Mouse (Mus musculus): ENCODE results near the gene Gm40193. TPM values are rescaled to one million over a fixed set of nuclear protein-coding genes. Genes with fewer than 3 reads are reported as not detected.
"Not testable (repeated sequence)": the region's sequence is repeated elsewhere in the genome, so short reads cannot be mapped to it uniquely, and the experiment has no call there.

Gm40193 gene
- polyA plus RNA-seq, 1 experiment: not detected

- no peaks in the 10 kb centered on the region; the same call in 1 of the 2 replicates for H3K4me1 ChIP-seq (ENCODE audit: control insufficient read depth, insufficient read depth, low read length)
- H3K27ac ChIP-seq (ENCODE audit: control insufficient read depth, insufficient read depth, low read depth, low read length, poor library complexity): no peak overlapping the region
- WGBS: 12% methylated on average over 2 of the region's 2 CpGs
- no peak for TF ChIP-seq CTCF (IDR thresholded peaks at IDR 0.05; ENCODE audit: control insufficient read depth, insufficient read depth, low read length)
- no peak for TF ChIP-seq POLR2A (IDR thresholded peaks at IDR 0.05; ENCODE audit: borderline replicate concordance, control insufficient read depth, low read depth, low read length)
- peak overlapping the region; percentile 91 for H3K4me3 ChIP-seq (replicated peaks; ENCODE audit: control insufficient read depth, low read depth, low read length)
Observed at GRCm38 (mm10) chr11:70561937-70562286, 29.2 kb upstream of the Gm40193 start.

- H3K4me1 ChIP-seq (ENCODE audit: control insufficient read depth, insufficient read depth, low read length): no peaks in the 10 kb centered on the region
- TF ChIP-seq POLR2A (IDR thresholded peaks at IDR 0.05; ENCODE audit: borderline replicate concordance, control insufficient read depth, low read depth, low read length) (no peak), CTCF (IDR thresholded peaks at IDR 0.05; ENCODE audit: control insufficient read depth, insufficient read depth, low read length) (no peak)
- no peak overlapping the region for H3K4me3 ChIP-seq (replicated peaks; ENCODE audit: control insufficient read depth, low read depth, low read length)
- 88% methylated on average over 9 of the region's 9 CpGs for WGBS
- H3K27ac ChIP-seq (ENCODE audit: control insufficient read depth, insufficient read depth, low read depth, low read length, poor library complexity): no peak overlapping the region
Observed at GRCm38 (mm10) chr11:70557545-70557944, 24.8 kb upstream of the Gm40193 start.

GRCm38 (mm10) chr11:70553940-70554339 lies 21.2 kb upstream of the Gm40193 start:
- no peak for TF ChIP-seq POLR2A (IDR thresholded peaks at IDR 0.05; ENCODE audit: borderline replicate concordance, control insufficient read depth, low read depth, low read length)
- no peak for TF ChIP-seq CTCF (IDR thresholded peaks at IDR 0.05; ENCODE audit: control insufficient read depth, insufficient read depth, low read length)
- no peak overlapping the region for H3K4me3 ChIP-seq (replicated peaks; ENCODE audit: control insufficient read depth, low read depth, low read length)
- no peaks in the 10 kb centered on the region for H3K4me1 ChIP-seq (ENCODE audit: control insufficient read depth, insufficient read depth, low read length)
- no peak overlapping the region for H3K27ac ChIP-seq (ENCODE audit: control insufficient read depth, insufficient read depth, low read depth, low read length, poor library complexity)
- 77% methylated on average over 7 of the region's 7 CpGs for WGBS

GRCm38 (mm10) chr11:70551526-70551925 lies 18.8 kb upstream of the Gm40193 start:
- H3K4me3 ChIP-seq (replicated peaks; ENCODE audit: control insufficient read depth, low read depth, low read length): no peak overlapping the region
- WGBS: 80% methylated on average over 8 of the region's 8 CpGs
- no peak for TF ChIP-seq POLR2A (IDR thresholded peaks at IDR 0.05; ENCODE audit: borderline replicate concordance, control insufficient read depth, low read depth, low read length)
- H3K4me1 ChIP-seq (ENCODE audit: control insufficient read depth, insufficient read depth, low read length): no peaks in the 10 kb centered on the region
- no peak overlapping the region for H3K27ac ChIP-seq (ENCODE audit: control insufficient read depth, insufficient read depth, low read depth, low read length, poor library complexity)

- Histone ChIP-seq H3K4me3 (replicated peaks; ENCODE audit: control insufficient read depth, low read depth, low read length) (no peak overlapping the region), H3K4me1 (ENCODE audit: control insufficient read depth, insufficient read depth, low read length) (no peaks in the 10 kb centered on the region), H3K27ac (ENCODE audit: control insufficient read depth, insufficient read depth, low read depth, low read length, poor library complexity) (no peak overlapping the region)
- TF ChIP-seq POLR2A (IDR thresholded peaks at IDR 0.05; ENCODE audit: borderline replicate concordance, control insufficient read depth, low read depth, low read length): no peak
- no peak for TF ChIP-seq CTCF (IDR thresholded peaks at IDR 0.05; ENCODE audit: control insufficient read depth, insufficient read depth, low read length)
- WGBS: 60% methylated on average over 7 of the region's 7 CpGs
Observed at GRCm38 (mm10) chr11:70544496-70544895, 11.8 kb upstream of the Gm40193 start.

GRCm38 (mm10) chr11:70541415-70541814 lies 8.7 kb upstream of the Gm40193 start:
- H3K27ac ChIP-seq (ENCODE audit: control insufficient read depth, insufficient read depth, low read depth, low read length, poor library complexity): no peak overlapping the region
- H3K4me1 ChIP-seq (ENCODE audit: control insufficient read depth, insufficient read depth, low read length): no peaks in the 10 kb centered on the region
- TF ChIP-seq CTCF (IDR thresholded peaks at IDR 0.05; ENCODE audit: control insufficient read depth, insufficient read depth, low read length) (no peak), POLR2A (IDR thresholded peaks at IDR 0.05; ENCODE audit: borderline replicate concordance, control insufficient read depth, low read depth, low read length) (no peak)
- no peak overlapping the region for H3K4me3 ChIP-seq (replicated peaks; ENCODE audit: control insufficient read depth, low read depth, low read length)
- WGBS: 78% methylated on average over 5 of the region's 5 CpGs

GRCm38 (mm10) chr11:70540928-70541327 lies 8.2 kb upstream of the Gm40193 start:
- H3K4me1 ChIP-seq (ENCODE audit: control insufficient read depth, insufficient read depth, low read length): no peaks in the 10 kb centered on the region
- TF ChIP-seq POLR2A (IDR thresholded peaks at IDR 0.05; ENCODE audit: borderline replicate concordance, control insufficient read depth, low read depth, low read length) (no peak), CTCF (IDR thresholded peaks at IDR 0.05; ENCODE audit: control insufficient read depth, insufficient read depth, low read length) (no peak)
- 83% methylated on average over 7 of the region's 7 CpGs for WGBS
- no peak overlapping the region for H3K4me3 ChIP-seq (replicated peaks; ENCODE audit: control insufficient read depth, low read depth, low read length)
- H3K27ac ChIP-seq (ENCODE audit: control insufficient read depth, insufficient read depth, low read depth, low read length, poor library complexity): no peak overlapping the region

- Histone ChIP-seq H3K4me1 (ENCODE audit: control insufficient read depth, insufficient read depth, low read length) (no peaks in the 10 kb centered on the region), H3K27ac (ENCODE audit: control insufficient read depth, insufficient read depth, low read depth, low read length, poor library complexity) (no peak within 1 kb of the TSS), H3K4me3 (replicated peaks; ENCODE audit: control insufficient read depth, low read depth, low read length) (peak within 1 kb of the TSS; percentile 58)
- peak; percentile 53; the same call in 1 of the 2 replicates for TF ChIP-seq CTCF (IDR thresholded peaks at IDR 0.05; ENCODE audit: control insufficient read depth, insufficient read depth, low read length)
- TF ChIP-seq POLR2A (IDR thresholded peaks at IDR 0.05; ENCODE audit: borderline replicate concordance, control insufficient read depth, low read depth, low read length): no peak
- WGBS: under 1% methylated on average over 65 of the region's 65 CpGs
Observed at GRCm38 (mm10) chr11:70539877-70540587, 7.3 kb upstream of the Gm40193 start, which contains the start of gene Pld2. Pld2 (plus strand) TSS chr11:70540064.

- no peak overlapping the region for H3K27ac ChIP-seq (ENCODE audit: control insufficient read depth, insufficient read depth, low read depth, low read length, poor library complexity)
- H3K4me3 ChIP-seq (replicated peaks; ENCODE audit: control insufficient read depth, low read depth, low read length): peak overlapping the region; percentile 58
- H3K4me1 ChIP-seq (ENCODE audit: control insufficient read depth, insufficient read depth, low read length): no peaks in the 10 kb centered on the region
- TF ChIP-seq CTCF (IDR thresholded peaks at IDR 0.05; ENCODE audit: control insufficient read depth, insufficient read depth, low read length) (no peak), POLR2A (IDR thresholded peaks at IDR 0.05; ENCODE audit: borderline replicate concordance, control insufficient read depth, low read depth, low read length) (no peak)
- 5% methylated on average over 9 of the region's 9 CpGs for WGBS
Observed at GRCm38 (mm10) chr11:70539423-70539822, 6.7 kb upstream of the Gm40193 start.

- H3K4me1 ChIP-seq (ENCODE audit: control insufficient read depth, insufficient read depth, low read length); H3K4me3 ChIP-seq (replicated peaks; ENCODE audit: control insufficient read depth, low read depth, low read length); H3K27ac ChIP-seq (ENCODE audit: control insufficient read depth, insufficient read depth, low read depth, low read length, poor library complexity): not testable (repeated sequence)
- 78% methylated on average over 2 of the region's 2 CpGs for WGBS
Observed at GRCm38 (mm10) chr11:70531065-70531464, 1.7 kb downstream of the Gm40193 start.
